Mouse (Mus musculus) brown adipose tissue, adult 24 weeks (tissue): Measurements from ENCODE around the gene Palm. TPM values are rescaled to one million over a fixed set of nuclear protein-coding genes. Genes with fewer than 3 reads are reported as not detected.

Experiments used
- H3K27ac ChIP-seq: fragments of 200-500 bp; replicated peaks from 2 replicates; pipeline ENCODE4 v1.5.1; 2012; ENCODE audit warnings: low read depth, mild to moderate bottlenecking, low read length
- H3K4me1 ChIP-seq: fragments of 200-500 bp; 2 replicates; pipeline ENCODE4 v1.6.1; 2012; ENCODE audit warnings: low read length, mixed read lengths; ENCODE audit not compliant: control insufficient read depth, insufficient read depth, insufficient read length
- H3K4me3 ChIP-seq: fragments of 200-500 bp; 2 replicates; pipeline ENCODE4 v1.5.1; 2012; ENCODE audit warnings: low read depth, mild to moderate bottlenecking, low read length, moderate library complexity; ENCODE audit not compliant: insufficient read depth
- polyA plus RNA-seq: library from polyadenylated mRNA; stranded (reverse); fragments of >200 nt; gene quantifications from 2 replicates; pipeline ENCODE4 v1.2.4, GENCODE M21; 2012; ENCODE audit not compliant: missing spikeins, insufficient read depth, insufficient read length

Palm gene
- polyA plus RNA-seq, 1 experiment = 18.7 TPM

DNA sequence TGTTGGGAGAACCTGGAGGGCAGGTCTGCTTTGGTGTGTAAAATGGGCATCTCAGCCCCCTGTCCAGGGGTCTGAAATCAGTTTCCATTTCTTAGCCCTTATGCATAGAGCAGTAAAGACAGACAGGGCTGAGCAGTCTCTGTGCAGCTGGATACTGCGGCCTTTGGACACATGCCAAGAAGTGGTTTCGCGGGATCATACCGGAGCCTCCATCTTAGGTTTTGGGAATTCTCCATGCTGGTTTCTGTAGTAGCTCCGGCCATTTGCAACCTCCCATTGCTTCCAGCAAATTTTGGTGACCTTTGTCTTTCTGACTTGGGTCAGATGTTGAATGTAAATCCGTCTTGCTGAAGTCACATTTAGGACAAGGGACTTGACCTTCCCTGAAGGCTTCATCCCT, 50.1 kb downstream of the Palm start:
- Histone ChIP-seq H3K4me3 (no peak overlapping the region), H3K4me1 (peaks cover 3% of the 10 kb centered on the region; the same call in 1 of the 2 replicates), H3K27ac (no peak overlapping the region)

- Histone ChIP-seq H3K4me1 (peaks cover 10% of the 10 kb centered on the region; the same call in 1 of the 2 replicates), H3K27ac (no peak overlapping the region), H3K4me3 (no peak overlapping the region)
Measured at GRCm38 (mm10) chr10:79846553-79846952, 53.2 kb downstream of the Palm start.

GRCm38 (mm10) chr10:79849941-79850628, 56.7 kb downstream of the Palm start:
- no peak overlapping the region for H3K4me3 ChIP-seq
- H3K4me1 ChIP-seq = peaks cover 24% of the 10 kb centered on the region
- no peak overlapping the region for H3K27ac ChIP-seq

GRCm38 (mm10) chr10:79851653-79852052, 58.3 kb downstream of the Palm start:
- H3K4me1 ChIP-seq = peaks cover 26% of the 10 kb centered on the region
- no peak overlapping the region for H3K4me3 ChIP-seq
- peak overlapping the region; percentile 97 for H3K27ac ChIP-seq

GRCm38 (mm10) chr10:79852107-79852789, 58.9 kb downstream of the Palm start:
- Histone ChIP-seq H3K27ac (peak overlapping the region; percentile 97), H3K4me1 (peaks cover 32% of the 10 kb centered on the region), H3K4me3 (peak overlapping the region; percentile 57; the same call in 1 of the 2 replicates)

DNA sequence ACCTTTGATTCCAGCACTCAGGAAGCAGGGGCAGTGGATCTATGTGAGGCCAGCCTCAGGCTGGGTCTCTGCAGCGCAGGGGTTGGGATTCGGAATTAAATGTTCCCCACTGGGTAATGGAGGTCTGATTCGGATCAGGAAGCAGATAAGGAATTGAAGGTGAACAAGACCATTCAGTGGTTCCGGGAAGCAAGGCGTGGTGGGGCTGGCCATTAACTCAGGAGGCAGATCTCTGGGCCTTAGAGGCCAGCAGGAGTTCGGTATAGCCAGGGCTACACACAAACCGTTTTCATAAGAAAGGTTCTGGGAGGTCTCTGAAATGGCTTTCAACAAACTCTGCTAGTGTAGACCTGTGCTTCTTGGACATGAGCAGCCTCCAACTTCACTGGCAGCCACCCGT, 59.5 kb downstream of the Palm start:
- H3K27ac ChIP-seq = peak overlapping the region; percentile 97
- H3K4me1 ChIP-seq = peaks cover 38% of the 10 kb centered on the region
- H3K4me3 ChIP-seq = peak overlapping the region; percentile 57

DNA sequence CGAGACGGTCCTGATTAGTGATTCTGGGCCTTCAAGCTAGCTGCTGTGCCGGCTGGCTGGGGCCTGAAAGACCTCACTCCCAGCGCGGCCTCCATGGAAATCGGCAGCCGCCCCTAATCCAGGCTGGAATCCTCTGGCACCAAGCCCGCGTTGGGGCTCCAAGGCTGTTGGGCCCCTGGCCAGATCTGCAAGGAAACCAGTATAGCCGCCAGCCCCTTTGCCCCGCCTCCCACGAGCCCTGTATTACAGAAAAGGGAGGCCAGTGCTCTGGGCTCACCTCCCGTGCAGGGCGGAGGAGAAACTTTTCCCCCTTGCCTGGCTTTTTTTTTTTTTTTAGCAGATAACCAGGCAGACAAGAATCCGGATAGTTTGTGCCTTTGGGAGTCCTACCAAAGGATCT, 60.0 kb downstream of the Palm start:
- H3K27ac ChIP-seq = peak overlapping the region; percentile 97
- H3K4me1 ChIP-seq = peaks cover 38% of the 10 kb centered on the region

DNA sequence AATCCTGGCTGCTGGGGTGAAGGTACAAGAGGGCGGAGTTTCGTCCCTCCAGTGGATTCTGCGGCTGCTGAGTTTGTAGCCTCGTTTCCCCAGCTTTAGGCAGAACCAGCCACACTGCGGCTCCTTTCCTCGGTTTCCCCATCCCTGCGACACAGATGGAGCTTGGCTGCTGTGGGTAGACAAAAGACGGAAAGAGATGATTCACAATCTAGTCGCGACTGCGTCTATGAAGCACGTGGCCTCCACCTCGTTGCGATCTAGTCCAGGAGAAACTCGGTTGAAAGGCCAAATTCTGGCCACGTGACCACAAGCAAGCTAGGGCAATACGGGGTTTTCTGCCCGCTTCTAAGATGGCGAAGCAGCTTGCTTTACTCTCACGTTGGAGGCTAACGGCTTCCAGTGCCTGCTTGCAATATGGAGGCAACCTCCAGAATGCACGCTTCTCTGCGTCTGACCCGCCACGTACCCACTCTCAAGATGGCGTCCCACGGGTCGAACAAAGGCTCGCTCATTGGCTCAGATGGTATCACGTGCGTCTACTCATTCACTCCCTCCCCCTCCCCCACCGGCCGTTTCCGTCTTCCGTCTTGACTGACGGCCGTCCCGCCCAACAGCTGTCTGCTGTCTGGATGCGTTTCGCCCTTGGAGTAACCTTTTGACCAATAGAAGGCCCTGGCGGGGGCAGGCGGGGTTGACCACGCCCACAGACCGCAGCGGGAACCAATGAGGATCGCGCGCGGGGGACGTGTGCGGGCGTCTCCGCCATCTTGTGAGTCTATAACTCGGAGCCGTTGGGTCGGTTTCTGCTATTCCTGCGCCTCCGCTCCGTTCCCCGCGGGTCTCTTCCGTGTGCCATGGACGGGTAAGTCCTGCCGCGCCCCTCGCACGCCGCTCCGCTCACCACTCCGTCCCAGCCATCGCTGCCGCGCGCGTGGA, 60.8 kb downstream of the Palm start, which contains the start of gene Ptbp1:
Gene Ptbp1 (plus strand): TSS at position 568 of the 936 bp plus-strand sequence.
- peaks cover 38% of the 10 kb centered on the region for H3K4me1 ChIP-seq
- peak within 1 kb of the TSS; percentile 97 for H3K27ac ChIP-seq
- H3K4me3 ChIP-seq = peak within 1 kb of the TSS; percentile 89

More for the DNA sequence above, 60.0 kb downstream of the Palm start:
- peak overlapping the region; percentile 57 for H3K4me3 ChIP-seq

DNA sequence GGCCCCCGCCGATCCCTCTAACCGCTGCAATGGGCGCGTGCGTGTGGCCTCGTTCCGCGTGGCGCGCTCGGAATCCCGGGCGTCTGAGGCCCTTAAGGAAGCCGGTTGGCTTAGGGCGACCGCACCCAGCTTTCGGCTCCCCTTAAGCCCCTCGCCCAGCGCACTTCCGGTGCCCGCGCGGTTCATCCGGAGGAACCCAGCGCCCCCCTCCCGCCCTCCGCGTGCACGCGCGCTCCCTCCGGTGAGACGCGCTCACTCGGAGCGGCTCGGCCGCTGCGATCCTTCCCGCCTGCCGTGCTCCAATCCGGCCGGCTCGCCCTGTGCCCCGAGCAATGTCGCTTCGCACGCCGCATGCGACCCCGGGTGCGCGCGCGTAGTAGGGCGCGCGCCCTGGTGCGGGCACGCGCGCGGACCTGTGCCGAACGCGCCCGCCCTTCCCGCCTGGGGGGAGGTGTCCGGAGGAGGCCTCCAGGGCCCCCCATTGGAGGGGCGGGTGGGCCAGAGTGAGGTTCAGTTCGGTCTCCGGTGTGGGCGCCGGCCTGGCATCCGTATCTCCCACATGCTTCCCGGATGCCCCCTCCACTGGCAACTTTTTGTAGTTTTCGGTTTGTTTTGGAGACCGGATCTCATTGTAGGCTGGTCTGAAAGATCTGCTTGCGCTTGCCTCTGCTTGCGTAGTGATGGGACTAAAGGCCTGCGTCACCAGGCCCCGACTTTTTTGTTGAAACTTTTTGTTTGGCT, 61.6 kb downstream of the Palm start:
- H3K4me3 ChIP-seq = peak overlapping the region; percentile 89
- peak overlapping the region; percentile 89 for H3K27ac ChIP-seq
- H3K4me1 ChIP-seq = peaks cover 35% of the 10 kb centered on the region

GRCm38 (mm10) chr10:79855558-79856184, 62.3 kb downstream of the Palm start:
- Histone ChIP-seq H3K27ac (peak overlapping the region; percentile 89), H3K4me3 (peak overlapping the region; percentile 89), H3K4me1 (peaks cover 33% of the 10 kb centered on the region)

- peaks cover 32% of the 10 kb centered on the region for H3K4me1 ChIP-seq
- H3K27ac ChIP-seq = 0 out of 2 replicates have a peak overlapping the region, but pooled peaks have one; percentile 1
- H3K4me3 ChIP-seq = peak overlapping the region; percentile 89
Measured at GRCm38 (mm10) chr10:79856280-79856679, 62.9 kb downstream of the Palm start.

DNA sequence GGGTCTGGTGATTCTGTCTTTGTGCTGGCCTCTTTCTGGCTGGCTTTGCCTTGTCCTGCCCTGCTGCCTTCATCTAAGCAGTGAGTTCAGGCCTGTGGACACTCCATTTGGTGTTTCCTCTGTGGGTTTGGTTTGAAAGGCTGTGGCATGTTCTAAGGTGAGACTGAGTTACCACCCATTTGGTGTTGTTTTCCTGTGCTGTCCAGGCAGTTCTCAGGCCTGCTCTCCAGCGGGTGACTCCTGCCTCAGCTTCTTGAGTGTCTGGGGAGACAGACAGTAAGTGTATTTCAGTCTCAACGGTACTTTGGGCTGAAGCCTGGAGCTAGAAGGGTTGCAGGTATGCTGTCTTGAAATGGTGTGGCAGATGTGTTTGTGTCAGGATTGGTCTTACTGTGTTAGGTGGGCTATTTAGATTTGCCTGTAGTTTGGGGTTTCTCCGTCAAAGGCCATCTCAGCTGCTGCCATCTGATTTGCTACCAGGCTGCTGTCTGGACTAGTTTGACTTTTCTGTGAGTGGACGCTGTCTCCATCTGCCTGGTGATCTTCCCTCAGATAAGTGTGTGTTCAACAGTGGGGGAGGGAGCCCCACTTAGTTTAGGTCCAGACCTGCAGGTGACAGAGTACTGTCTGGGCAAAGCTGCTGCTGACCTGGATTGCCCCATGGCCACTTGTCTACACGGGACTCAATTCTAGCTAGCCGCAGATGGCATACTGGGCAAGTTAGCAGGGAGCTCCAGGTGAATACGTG, 63.5 kb downstream of the Palm start:
- Histone ChIP-seq H3K27ac (peak overlapping the region; percentile 11; the same call in 1 of the 2 replicates), H3K4me1 (peaks cover 26% of the 10 kb centered on the region), H3K4me3 (peak overlapping the region; percentile 89)

DNA sequence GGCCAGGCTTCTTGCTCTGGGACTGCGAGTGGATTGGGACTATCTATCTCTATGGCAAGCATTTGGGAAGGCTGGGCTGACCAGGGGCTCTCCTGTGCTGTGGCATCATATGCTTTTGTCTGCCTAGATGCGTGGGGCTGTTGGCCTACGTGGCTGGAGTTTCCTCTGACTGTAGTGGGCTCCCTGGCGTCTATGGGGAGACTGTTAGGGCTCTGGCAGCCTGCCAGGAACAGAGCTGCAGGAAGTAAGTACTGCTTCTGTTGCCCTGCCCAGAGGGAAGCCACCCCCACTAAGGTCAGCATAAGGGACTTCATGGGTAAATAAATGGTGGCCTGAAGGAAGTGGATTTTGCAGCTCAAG, 64.1 kb downstream of the Palm start:
- H3K4me1 ChIP-seq = peaks cover 23% of the 10 kb centered on the region
- H3K27ac ChIP-seq = 0 out of 2 replicates have a peak overlapping the region, but pooled peaks have one; percentile 11
- peak overlapping the region; percentile 89 for H3K4me3 ChIP-seq
